Mouse (Mus musculus) myocyte (in vitro differentiated cells): ENCODE data around the gene Msx3.

Experiments used
- MYOD1 ChIP-seq, 3 experiments: IDR thresholded peaks; one replicate each; pipeline ENCODE4 v1.6.1; 2011; ENCODE audit warnings: control low read depth in 2 of 3, low read depth in 2 of 3, mild to moderate bottlenecking in 2 of 3, moderate library complexity in 1 of 3; ENCODE audit not compliant: insufficient read length in 2 of 3, control insufficient read depth in 1 of 3
- POLR2A ChIP-seq: IDR thresholded peaks from one replicate; pipeline ENCODE4 v1.6.1; 2011; ENCODE audit warnings: low read depth, mild to moderate bottlenecking, control low read depth, moderate library complexity; ENCODE audit not compliant: insufficient read length

- TF ChIP-seq MYOD1 (IDR thresholded peaks at IDR 0.05; ENCODE audit: control insufficient read depth in 1 of 3, insufficient read length in 2 of 3, low read depth in 2 of 3) (no peak), POLR2A (no peak)
Measured at GRCm38 (mm10) chr7:140060936-140061831, 12.3 kb upstream of the Msx3 start.
